Mouse (Mus musculus) activated CD4-positive, CD25-positive, alpha-beta regulatory T cell, adult 4 months (primary cell): ENCODE data around the gene Ppfibp2. TPM values are rescaled to one million over a fixed set of nuclear protein-coding genes. Genes with fewer than 3 reads are reported as not detected.

ENCODE experiments used
- ATAC-seq: one replicate; pipeline ENCODE4 v1.8.0; 2017
- polyA plus RNA-seq, 2 experiments: library from polyadenylated mRNA; unstranded; fragments of 100-300 nt; shearing (Covaris generic); gene quantifications; one replicate each; pipeline ENCODE4 v1.2.1; 2017

The Ppfibp2 gene
- polyA plus RNA-seq, 2 experiments from 2014 or later, result 0.31 to 0.44 TPM

DNA sequence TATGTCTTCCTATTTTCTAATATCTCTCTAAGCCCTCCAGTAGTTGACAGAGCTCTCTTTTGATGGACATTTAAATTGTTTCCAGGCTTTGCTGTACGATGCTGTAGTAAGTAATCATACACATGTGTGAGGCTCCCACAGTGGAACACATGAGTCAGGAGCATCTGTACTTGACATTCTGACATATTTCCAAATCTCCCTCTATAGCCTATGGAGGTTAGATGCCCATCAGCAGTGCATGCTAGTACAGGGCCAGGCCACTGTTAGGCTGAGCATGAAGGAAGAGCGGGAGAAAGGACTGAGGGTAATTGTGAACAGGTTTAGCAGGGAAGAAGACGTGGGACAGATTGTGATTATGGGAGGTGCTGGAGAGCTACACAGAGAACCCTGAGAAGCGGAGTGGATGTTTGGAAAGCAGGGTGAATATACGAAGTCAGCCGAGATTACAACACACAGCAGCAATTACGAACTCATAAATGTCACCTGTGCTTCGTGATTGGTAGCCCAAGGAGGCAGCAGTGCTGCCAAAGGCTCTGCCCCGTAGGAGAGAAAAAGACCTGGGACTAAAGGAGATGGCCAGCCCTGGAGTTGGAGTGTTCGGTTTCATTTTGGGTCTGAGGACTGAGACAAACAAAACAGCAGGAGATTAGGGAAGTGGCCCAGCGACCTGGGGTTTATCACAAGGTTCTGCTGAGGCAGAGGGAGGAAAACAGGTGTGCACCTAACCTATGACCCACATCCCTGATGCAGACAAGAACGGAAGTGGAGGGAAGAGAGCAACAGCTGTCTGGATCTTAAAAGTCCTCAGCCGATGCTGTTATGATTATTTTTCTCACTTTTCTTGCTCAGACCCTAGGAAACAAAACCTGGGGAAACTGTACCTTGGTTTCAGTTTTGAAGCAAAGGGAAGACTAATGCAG is 107.7 kb downstream of the Ppfibp2 start:
- ATAC-seq, result no peak

DNA sequence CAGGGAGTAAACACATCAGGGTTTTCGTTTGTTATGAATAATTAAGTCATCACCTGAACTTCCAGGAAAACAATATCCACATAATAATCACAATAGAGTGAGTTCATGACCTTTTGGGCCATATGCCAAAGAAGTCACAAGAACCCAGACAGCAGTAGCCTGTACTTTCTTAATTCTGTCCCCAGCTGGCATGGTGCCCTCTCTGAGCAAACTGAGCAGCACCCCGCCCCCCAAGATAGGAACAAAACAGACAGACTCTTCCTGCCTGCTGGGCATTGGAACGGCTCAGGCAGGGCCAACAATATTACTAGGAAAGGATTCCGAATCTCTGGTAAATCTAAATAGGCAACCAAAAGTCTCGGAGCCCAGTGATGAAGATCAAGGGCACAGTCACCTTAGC is 110.9 kb downstream of the Ppfibp2 start:
- ATAC-seq, result no peak

DNA sequence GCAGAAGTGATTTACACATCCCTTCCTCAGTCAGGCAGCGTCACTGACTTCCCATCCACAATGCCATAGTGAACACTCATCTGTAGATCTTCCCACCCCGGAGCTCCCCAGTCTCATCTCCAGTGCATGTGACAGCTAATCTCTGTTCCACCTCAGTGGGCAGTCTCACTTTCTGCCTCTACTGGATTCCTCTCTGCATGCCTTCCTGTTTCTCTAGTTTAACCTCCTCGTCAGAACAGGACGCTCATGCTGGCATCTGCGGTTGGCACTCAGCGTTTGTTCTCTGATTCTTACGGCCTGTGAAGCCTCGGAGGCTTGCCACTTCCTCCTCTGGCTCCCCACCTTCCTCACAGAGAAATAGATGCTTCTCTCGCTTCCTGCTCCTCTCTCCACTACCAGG is 112.6 kb downstream of the Ppfibp2 start:
- ATAC-seq, result peak; percentile 91

DNA sequence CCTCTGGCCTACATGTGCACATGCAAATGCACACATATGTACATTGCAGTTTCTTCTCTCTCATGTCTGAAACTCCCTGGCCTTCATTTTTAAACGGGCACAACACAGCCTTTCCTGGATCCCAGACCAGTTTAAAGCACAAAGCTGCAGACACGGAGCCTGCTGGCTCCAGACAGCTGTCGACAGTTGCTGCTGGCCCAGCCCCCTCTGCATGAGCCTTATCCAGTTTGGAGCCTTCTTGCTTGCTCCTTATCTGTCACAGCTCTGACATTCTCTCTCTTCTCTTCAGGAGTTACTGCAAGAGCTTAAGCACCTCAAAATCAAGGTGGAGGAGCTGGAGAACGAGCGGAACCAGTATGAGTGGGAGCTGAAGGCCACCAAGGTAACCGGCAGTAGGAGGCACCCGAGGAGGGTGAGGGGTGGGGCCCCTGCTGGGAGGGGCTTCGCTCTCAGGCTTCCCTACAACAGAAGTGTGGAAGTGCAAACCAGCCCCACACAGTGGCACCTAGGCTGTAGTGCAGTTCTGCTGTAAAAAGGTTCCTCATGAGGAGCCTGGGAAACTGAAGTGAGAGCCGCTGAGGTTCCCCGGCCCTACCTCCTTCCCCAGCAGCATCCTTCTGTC is 113.6 kb downstream of the Ppfibp2 start:
- peak; percentile 73 for ATAC-seq

DNA sequence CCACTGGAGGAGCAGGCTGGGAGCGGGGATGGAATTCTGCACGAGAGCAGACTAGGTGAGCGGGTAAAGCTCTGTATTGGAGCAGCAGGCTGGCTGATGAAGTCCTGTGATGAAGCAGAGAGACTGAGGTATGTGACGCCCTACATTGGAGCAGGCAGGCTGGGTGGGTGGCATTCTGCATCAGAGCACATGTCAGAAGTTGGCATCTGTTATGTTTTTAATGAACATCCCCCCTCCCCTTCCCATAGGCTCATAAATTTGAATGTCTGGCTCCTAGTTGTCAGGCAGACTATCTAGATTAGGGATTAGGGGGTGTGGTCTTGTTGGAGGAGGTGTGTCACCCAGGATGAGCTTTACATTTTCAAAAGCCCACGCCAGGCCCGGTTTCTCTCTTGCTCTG is 117.7 kb downstream of the Ppfibp2 start:
- ATAC-seq, result no peak

DNA sequence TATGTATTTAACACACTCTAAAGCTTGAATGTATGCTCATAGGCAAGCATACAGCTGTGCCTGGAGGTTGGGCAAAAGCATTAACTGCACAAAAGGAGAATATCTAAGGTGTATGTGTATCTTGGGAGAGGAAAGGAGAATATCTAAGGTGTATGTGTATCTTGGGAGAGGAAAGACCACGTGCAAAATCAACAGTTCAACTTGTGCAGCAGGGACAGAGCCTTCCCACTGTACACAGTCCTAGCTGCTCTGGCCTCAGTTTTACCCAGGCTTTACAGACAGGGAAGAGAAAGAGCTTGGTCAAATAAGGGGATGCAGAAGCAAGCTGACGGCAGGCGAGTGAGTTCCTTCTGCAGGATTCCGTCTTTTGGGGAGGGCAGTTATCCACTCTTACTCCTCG is 119.1 kb downstream of the Ppfibp2 start:
- no peak for ATAC-seq

DNA sequence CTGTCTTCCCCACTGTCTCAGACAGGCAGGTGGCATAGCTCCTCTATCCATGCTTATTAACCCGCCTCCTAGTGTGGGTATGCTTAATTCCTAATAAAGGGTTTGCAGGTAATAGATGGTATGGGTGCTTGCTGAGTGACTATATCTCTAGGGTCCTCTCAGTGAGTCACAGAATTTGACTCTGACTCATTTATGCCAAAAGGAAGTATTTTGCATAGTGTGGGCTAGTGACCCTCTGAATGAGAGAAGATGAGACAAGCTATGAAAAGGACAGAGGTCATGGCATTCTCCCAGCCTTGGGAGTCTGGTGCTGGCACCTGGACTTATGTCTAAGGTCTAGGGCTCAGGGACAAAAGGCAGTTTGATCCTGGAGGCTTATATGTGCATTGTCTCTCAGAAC is 125.8 kb downstream of the Ppfibp2 start:
- no peak for ATAC-seq

DNA sequence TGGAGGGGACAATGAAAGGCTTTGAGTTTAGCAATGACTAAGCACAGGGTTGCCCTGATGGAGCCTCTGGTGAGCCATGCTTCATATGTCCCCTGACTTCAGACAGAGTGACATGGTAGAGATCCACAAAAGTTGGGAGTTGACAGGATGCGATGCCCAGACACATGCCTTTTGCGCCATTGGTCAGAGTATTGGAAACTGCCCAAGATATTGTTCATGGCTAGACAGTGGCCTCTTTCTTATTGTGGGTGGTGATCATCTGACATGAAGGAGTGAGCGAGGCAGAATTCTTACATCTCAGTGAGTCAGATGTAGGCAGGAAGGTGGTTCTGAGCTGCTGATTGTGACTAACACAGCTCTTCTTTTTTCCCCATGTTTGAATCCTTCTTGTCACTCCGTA is 127.5 kb downstream of the Ppfibp2 start:
- ATAC-seq, result no peak

DNA sequence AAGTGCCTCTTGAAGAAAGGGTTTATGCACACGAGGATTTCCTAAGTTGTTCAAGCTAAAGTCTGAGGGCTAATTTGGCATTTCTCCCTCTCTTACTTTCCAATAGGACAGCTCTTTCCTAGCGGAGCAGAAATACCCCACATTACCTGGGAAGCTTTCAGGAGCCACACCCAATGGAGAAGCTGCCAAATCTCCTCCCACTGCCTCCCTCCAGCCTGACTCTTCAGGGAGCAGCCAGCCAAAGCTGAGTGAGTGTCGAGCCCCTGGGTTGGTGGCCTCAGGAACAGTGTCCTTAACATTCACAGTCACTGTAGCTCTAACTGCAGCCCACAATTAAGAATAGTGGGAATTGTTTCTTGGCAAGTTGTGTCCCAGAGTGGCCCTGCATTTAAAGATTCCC is 132.5 kb downstream of the Ppfibp2 start:
- ATAC-seq, result no peak

DNA sequence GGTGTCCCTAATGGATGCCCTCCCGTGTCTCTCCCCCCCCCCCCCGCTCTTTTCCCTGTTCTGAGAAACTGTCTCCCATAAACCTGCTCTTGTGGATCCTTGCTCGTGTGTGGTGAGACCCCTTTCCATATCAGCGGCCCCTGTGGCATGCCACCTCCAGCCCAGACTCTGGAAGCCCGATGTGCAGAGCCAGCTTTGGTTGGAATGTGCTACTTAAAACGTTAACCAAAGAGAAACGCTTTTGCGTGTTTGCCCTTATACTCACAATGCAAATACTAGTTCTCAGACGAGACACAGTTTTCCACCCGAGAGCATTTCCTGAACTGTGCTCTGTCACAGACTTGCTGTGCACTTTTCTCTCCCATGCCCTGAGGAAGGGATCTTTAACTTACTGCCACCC is 135.6 kb downstream of the Ppfibp2 start:
- ATAC-seq, result no peak

DNA sequence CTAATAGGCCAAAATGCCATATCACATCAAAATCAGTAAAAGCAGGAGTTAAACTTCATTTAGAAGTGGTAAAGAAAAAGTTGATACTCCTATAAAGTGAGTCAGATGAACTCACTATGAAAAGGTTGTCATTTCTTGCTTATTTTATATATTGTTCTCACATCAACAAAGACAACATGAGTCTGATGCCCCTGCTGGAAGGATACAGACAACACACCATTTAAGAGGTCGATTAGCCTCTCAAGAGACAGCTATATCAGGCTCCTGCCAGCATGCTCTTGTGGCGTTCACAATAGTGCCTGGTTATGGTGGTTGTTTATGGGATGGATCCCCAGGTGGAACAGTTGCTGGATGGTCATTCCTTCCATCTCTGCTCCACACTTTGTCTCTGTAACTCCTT is 138.2 kb downstream of the Ppfibp2 start:
- no peak for ATAC-seq

DNA sequence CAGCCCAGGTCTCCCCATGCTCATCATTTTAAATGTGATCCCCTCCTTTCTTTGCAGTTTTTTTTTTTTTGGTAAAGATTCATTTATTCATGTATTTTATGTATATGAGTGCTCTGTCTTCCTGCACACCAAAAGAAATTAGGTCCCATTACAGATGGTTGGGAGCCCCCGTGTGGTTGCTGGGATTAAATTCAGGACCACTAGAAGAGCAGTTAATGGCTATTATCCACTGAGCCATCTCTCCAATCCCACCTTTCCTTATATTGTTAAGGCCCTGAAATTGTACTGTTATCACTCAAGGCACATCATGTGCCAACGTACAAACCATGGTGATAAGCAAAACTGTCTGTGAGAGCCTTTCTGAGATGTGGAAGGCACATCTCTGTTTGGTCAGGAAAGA is 143.7 kb downstream of the Ppfibp2 start:
- no peak for ATAC-seq

DNA sequence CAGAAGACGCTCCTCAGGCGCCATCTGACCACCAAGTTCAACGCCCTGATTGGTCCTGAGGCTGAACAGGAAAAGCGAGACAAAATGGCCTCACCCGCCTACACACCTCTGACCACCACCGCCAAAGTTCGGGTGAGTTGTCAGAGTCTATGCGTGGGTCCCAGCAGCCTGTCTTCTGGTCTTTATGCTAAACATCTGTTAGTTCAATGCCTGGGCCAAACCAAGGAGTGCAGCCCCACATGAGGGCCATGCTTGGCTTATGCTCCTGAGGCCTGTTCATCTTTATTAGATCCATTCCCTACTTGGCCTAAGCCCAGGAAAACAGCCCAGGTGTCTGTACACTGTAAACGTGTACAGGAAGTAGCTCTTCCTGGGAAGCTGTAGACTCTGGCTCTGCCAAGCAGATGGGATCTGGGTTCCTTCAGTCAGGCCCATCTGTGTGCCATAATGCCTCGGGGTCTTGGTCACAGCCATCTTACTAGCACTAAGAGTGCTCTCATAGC is 148.0 kb downstream of the Ppfibp2 start:
- ATAC-seq, result no peak

DNA sequence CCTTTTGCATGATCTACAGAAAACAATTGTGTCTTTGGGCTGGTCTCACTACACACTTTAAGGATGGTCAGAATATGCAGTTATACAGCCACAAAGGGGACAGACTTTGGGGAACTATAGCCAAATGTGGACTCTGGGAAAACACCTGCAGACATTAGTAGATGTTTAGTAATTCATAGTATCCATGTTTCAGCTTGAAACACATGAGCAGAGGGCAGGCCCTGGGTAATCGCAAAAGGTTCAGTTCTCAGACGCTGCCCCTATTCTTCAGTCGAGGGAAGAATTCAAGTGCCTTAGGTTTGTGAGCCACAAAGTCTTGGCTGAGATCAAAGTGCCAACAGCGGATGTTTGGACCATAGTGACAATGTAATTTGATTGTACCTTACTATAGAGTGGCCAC is 149.4 kb downstream of the Ppfibp2 start:
- no peak for ATAC-seq

DNA sequence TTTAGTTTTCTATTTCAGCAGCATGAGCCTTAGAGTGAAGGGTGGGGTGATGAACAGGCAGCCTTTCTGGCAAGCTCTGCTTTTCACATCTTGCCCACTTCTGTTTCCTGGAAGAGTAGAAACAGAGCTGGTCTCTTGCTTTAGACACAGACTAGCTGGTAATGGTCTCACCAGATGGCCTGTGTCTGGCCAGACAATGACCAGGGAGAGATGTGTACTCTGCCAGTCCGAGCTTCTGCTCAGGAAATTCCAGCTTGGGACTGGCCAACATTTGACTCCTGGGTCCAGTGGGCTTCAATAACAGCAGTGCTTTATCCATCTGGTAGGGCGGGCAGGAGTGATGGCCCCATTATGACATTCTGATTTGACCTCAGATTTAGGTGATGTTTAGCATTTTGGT is 150.1 kb downstream of the Ppfibp2 start:
- ATAC-seq, result no peak

DNA sequence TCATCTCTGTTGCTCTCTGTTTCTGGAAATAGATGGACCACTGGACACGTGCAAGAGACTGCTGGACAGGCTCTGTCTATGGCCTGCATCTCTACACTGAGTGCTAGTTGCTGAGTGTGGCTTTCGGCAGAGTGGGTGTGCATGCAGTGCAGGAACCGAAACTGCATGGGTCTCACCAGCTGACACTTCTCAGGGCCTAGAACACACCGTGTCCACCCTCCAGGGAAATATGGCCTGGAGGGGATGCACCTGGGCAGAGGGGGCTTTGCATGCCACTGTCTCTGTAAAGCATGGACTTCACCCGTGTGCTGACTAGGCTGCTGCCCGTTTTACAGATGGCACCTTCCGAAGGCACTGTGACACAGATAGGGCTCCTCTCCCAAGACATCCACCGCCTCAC is 151.0 kb downstream of the Ppfibp2 start:
- no peak for ATAC-seq

DNA sequence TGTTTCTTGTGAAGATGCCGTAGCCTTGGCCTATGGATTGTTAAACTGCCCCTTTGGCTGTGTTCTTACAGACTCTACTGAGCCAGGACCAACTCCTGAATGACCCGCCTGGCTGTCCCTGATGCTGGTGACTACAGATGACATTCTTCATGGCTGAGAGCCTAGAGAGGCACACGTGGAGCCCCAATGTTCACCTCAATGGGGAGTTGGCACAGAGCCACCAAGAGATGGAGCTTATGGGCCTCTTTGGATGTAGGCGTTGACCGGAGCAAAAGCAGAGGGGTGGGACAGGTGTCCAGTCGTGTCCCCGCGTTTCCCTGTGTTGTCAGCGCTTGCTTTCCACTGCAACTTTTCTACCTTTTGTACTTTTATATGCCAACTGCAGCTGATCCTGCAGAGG is 152.5 kb downstream of the Ppfibp2 start:
- no peak for ATAC-seq

DNA sequence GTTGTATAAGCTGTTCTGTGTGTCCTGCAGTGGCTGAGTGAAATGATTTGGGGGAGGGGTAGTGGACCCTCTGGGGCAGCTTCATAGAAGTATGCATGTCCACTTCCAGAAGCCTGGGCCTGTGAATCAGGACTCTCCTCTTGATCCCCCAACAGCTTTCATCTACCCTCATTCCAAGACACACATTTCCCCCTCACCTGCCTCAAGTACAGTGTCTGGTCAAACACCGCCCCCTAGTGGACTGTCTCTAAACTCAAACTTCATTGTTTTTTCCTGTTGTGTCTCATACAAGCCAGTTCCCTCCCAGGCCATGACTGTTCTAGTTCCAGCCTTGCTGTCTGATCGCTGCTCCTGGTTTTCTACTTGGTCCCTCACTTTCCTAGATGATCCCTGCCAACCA is 152.9 kb downstream of the Ppfibp2 start:
- peak; percentile 73 for ATAC-seq

DNA sequence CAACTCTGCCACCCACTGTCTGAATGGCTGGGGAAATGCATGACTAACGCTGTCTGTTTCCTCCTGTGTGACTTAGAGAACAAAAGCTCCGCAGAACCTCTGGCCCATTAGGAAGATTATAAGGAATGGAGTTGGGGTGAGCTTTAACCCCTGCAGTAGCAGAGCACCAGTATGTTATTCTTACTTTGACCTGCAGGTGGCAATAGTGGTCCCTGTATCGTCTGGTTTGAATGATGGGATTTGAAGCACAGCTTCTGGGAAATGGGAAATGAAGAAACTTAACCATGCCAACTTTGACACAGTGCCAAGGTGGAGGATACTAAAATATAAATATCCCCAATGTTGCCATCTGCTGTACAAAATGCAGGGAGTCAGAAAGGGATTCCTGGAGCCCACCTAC is 154.3 kb downstream of the Ppfibp2 start:
- peak; percentile 47 for ATAC-seq

DNA sequence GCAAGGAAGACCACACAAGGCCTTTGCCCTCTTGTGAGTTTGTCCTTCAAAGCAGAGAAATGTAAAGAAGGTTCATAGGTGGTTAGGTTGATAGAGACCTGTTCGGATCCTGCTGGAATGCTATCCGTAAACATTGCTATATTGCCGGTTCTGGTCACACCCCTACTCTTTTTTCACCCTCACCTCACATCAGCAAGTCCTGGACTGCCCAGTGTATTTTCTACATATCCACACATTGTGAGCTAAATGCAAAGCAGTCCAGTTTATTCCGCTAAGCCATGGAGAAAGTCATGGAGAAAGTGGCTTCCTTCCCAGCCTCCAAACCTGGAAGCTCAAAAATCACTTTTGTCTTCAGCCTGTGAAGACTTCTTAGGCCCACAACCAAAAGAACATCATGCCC is 154.7 kb downstream of the Ppfibp2 start:
- ATAC-seq, result no peak

DNA sequence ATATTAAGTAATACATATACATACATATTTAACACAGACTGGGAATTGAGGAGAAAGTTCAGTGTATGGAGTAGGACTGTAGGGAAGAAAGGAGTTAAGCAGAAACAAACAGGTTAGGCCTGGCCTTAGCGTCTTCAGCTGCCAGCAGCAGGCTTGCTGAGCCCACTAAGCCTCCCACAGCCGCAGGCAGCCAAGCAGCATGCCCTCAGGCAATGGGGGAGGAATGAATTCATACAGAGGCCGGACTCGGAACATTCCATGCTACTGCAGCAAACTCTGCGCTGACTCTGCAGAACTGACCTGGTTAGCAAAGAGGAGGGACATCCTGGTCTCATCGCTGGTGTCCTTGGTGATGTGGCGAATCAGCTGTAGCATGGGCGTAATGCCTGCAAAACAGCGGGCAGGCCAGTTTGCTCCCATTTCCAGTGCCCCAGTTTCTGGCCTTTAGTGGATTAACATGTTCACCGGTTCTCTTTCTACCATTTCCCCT is 157.1 kb downstream of the Ppfibp2 start:
- ATAC-seq, result no peak

DNA sequence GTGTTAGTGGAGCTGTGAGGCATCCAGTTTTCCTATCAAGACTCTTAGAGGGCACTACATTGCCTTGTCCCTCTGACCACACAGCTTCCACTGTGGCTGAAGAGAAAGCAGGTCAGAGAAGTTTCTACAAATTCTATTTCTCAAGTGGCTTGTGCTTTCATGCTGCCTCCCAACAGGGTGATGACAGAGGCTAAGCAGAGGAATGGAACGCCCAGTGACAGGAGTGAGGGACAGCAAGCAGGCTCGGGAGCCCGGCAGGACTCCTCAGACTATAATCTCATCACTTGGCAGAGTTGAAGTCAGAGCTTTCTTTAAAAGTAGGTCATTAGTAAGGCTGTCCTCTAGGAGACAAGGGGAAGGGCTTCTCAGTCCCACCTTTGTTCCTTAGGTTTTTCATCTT is 160.9 kb downstream of the Ppfibp2 start:
- ATAC-seq, result no peak

DNA sequence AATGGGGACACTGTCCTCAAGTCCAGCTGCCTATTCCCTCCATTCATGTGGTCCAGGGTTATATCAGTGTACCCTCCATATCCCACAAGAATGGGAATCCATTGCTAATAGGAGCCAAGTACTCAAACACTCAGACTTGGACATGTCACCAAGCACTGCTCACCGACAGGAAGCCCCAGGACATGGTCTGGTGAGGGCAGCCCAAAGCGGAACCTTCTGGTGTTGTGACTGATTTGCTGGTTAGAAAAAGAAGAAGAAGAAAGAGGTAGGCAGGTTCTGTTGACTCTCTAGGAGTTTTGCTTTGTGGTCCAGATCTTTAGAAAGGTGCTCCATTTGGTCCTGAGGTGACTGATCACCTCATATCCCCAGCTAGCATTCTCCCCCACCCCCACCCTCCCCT is 161.7 kb downstream of the Ppfibp2 start:
- no peak for ATAC-seq
